Mouse (Mus musculus) hindbrain, embryonic 15.5 days (tissue): Measurements from ENCODE around the gene Zbtb8a. TPM values are rescaled to one million over a fixed set of nuclear protein-coding genes. Genes with fewer than 3 reads are reported as not detected.

Source experiments
- ATAC-seq: fragments of 200-750 bp; cut with Nextera tagmentation; 2 replicates; pipeline ENCODE4 v1.8.0; 2017; ENCODE audit warnings: low read depth, moderate number of reproducible peaks, moderate TSS enrichment; ENCODE audit not compliant: low FRiP score
- H3K27ac ChIP-seq: fragments of 300-500 bp; sonication (generic); replicated peaks from 2 replicates; pipeline ENCODE4 v1.5.1; 2015; ENCODE audit warnings: mild to moderate bottlenecking, inconsistent platforms
- H3K27me3 ChIP-seq: fragments of 300-500 bp; sonication (generic); 2 replicates; pipeline ENCODE4 v1.6.1; 2015; ENCODE audit warnings: control low read depth, inconsistent platforms
- H3K36me3 ChIP-seq: fragments of 300-500 bp; sonication (generic); 2 replicates; pipeline ENCODE4 v1.6.1; 2015; ENCODE audit warnings: control low read depth, inconsistent platforms
- H3K4me1 ChIP-seq: fragments of 300-500 bp; sonication (generic); replicated peaks from 2 replicates; pipeline ENCODE4 v1.6.1; 2015; ENCODE audit warnings: control low read depth, inconsistent platforms
- H3K4me2 ChIP-seq: fragments of 300-500 bp; sonication (generic); 2 replicates; pipeline ENCODE4 v1.6.1; 2015; ENCODE audit warnings: moderate library complexity, mild to moderate bottlenecking, inconsistent platforms
- H3K4me3 ChIP-seq: fragments of 300-500 bp; sonication (generic); 2 replicates; pipeline ENCODE4 v1.5.1; 2015; ENCODE audit warnings: mild to moderate bottlenecking, inconsistent platforms
- H3K9ac ChIP-seq: fragments of 300-500 bp; sonication (generic); 2 replicates; pipeline ENCODE4 v1.6.1; 2015; ENCODE audit warnings: inconsistent platforms
- H3K9me3 ChIP-seq: fragments of 300-500 bp; sonication (generic); 2 replicates; pipeline ENCODE4 v1.6.1; 2016; ENCODE audit warnings: control low read depth, inconsistent platforms
- WGBS: fragments of 180-500 bp; shearing (Covaris S2); methylation state at CpG from one replicate; pipeline ENCODE4 v1.1.7; 2015; 5-methylcytosine and 5-hydroxymethylcytosine counted together
- polyA plus RNA-seq: library from polyadenylated mRNA; unstranded; fragments of >200 nt; fragmentation: Nextera tagmentation; extraction: Ambion mirVana; gene quantifications from 2 replicates; pipeline ENCODE4 v1.2.1, GENCODE M21; 2015

Zbtb8a gene
- polyA plus RNA-seq, 1 experiment from 2014 or later, result 21.2 TPM

DNA sequence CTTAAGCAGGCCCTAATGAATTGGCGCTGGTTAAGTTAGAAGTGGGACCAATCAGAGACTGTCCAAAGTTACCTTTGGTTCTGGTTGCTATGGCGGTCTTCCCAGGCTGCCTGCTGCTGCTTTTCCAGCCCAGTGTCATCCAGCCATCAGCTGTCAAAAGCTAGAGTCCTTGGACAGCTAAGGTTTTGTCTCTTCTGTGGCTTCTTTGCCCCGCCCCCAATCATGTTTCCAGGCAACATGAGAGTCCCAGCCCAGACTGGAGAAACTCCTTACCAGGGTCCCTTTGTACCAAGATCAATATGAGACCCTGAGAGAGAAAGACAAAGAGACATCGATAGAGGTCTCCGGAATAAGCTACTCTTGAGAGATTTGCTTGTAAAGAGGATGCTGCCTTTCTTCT is 10.5 kb upstream of the Zbtb8a start:
- Histone ChIP-seq H3K9ac (no peak overlapping the region), H3K4me2 (no peak overlapping the region), H3K27ac (no peak overlapping the region), H3K36me3 (no peaks in the 10 kb centered on the region), H3K9me3 (no peaks in the 10 kb centered on the region), H3K4me3 (no peak overlapping the region), H3K27me3 (no peaks in the 10 kb centered on the region), H3K4me1 (no peaks in the 10 kb centered on the region)
- WGBS, result 54% methylated on average over 5 of the region's 5 CpGs
- ATAC-seq, result no peak

DNA sequence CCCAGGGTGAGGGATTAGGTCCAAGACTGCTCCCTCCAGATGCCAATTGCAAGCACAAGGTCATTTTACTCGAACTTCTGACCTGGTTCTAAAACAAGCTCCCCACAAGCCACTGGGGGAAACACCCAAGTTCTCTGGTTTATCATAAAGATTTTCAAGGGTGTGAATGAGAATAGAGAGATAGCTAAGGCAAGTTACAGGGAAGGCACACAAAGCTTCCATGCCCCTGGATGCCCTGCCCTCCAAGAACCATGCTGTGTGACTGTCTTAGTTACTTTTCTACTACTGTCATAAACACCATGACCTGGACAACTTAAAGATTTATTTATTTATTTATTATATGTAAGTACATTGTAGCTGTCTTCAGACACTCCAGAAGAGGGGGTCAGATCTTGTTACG is 9.1 kb upstream of the Zbtb8a start:
- Histone ChIP-seq H3K9ac (no peak overlapping the region), H3K4me1 (no peaks in the 10 kb centered on the region), H3K4me3 (no peak overlapping the region), H3K27ac (no peak overlapping the region), H3K4me2 (no peak overlapping the region), H3K36me3 (no peaks in the 10 kb centered on the region), H3K9me3 (no peaks in the 10 kb centered on the region), H3K27me3 (no peaks in the 10 kb centered on the region)
- 88% methylated on average over 2 of the region's 2 CpGs for WGBS
- ATAC-seq, result no peak

- no peak overlapping the region for H3K27ac ChIP-seq
- no peaks in the 10 kb centered on the region for H3K36me3 ChIP-seq
- H3K4me3 ChIP-seq, result no peak overlapping the region
- no peak overlapping the region for H3K9ac ChIP-seq
- H3K4me1 ChIP-seq, result no peaks in the 10 kb centered on the region
- H3K27me3 ChIP-seq, result no peaks in the 10 kb centered on the region
- no peak for ATAC-seq
- WGBS, result 92% methylated on average over 8 of the region's 8 CpGs
- no peaks in the 10 kb centered on the region for H3K9me3 ChIP-seq
- H3K4me2 ChIP-seq, result no peak overlapping the region
These were observed 8.5 kb upstream of the Zbtb8a start for GRCm38 (mm10) chr4:129386269-129386946.

DNA sequence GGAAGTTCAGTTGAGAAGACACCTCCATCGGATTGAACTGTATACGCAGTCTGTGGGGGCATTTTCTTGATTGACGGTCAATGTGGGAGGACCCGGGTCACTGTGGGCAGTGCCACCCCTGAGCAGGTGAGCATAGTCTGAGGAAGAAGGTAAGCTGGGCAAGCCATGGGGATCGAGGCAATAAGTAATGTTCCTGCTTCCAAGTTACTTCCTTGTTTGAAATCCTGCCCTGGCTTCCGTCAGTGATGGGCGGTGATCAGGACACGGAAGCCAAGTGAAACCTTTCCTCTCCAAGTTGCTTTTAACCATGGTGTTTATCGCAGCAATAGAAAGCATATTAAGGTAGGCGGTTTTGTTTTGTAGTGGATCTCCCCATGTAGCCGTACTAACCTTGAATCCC is 7.8 kb upstream of the Zbtb8a start:
- WGBS, result 88% methylated on average over 11 of the region's 11 CpGs
- Histone ChIP-seq H3K4me3 (no peak overlapping the region), H3K9me3 (no peaks in the 10 kb centered on the region), H3K4me2 (no peak overlapping the region), H3K9ac (no peak overlapping the region), H3K4me1 (no peaks in the 10 kb centered on the region), H3K27me3 (no peaks in the 10 kb centered on the region), H3K36me3 (no peaks in the 10 kb centered on the region), H3K27ac (no peak overlapping the region)
- no peak for ATAC-seq

DNA sequence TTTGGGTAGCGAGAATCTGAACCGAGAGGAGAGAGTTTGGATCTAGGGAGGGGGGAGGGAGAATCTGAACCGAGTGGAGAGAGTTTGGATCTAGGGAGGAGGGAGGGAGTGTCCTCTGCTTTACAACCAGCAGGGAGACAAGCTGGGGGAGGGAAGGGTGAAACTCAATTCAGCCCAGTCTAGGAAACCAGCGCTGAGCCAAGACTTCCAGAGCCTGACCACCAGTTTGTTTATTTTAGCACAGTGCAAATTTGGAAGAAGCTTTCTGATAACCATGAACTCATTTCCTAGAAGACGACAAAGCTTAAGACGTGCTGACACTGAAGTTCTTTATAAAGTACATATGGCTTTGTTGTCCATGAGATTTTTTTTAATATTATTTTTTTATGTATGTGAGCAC is 6.5 kb upstream of the Zbtb8a start:
- H3K9me3 ChIP-seq, result no peaks in the 10 kb centered on the region
- H3K36me3 ChIP-seq, result no peaks in the 10 kb centered on the region
- H3K4me2 ChIP-seq, result no peak overlapping the region
- H3K27ac ChIP-seq, result no peak overlapping the region
- H3K4me3 ChIP-seq, result no peak overlapping the region
- no peak for ATAC-seq
- H3K9ac ChIP-seq, result no peak overlapping the region
- whole genome bisulfite sequencing, result 41% methylated on average over 6 of the region's 6 CpGs
- 0 out of 2 replicates have a peak, but pooled peaks cover 3% of the 10 kb centered on the region for H3K27me3 ChIP-seq
- no peaks in the 10 kb centered on the region for H3K4me1 ChIP-seq

DNA sequence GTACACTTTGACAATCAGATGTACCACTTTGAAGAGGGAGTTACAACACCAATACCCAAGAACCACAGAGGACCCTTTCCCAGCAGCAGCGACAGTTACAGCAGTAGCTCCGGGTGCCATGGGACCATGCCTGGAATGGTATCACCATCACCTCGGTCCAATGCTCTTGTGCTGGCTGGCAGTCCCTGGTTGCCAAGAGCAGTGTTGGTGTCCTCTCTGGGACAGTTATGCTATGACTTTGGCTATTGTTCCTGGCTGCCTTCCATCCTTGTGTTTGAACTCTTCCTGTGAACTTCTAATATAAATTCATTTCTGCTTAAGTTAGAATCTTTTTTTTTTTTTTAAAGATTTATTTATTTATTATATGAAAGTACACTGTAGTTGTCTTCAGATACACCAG is 5.7 kb upstream of the Zbtb8a start:
- WGBS, result 86% methylated on average over 3 of the region's 3 CpGs
- Histone ChIP-seq H3K9me3 (no peaks in the 10 kb centered on the region), H3K36me3 (no peaks in the 10 kb centered on the region), H3K4me2 (no peak overlapping the region), H3K4me3 (no peak overlapping the region), H3K27ac (no peak overlapping the region), H3K4me1 (no peaks in the 10 kb centered on the region), H3K9ac (no peak overlapping the region), H3K27me3 (peaks cover 4% of the 10 kb centered on the region; the same call in 1 of the 2 replicates)
- no peak for ATAC-seq

DNA sequence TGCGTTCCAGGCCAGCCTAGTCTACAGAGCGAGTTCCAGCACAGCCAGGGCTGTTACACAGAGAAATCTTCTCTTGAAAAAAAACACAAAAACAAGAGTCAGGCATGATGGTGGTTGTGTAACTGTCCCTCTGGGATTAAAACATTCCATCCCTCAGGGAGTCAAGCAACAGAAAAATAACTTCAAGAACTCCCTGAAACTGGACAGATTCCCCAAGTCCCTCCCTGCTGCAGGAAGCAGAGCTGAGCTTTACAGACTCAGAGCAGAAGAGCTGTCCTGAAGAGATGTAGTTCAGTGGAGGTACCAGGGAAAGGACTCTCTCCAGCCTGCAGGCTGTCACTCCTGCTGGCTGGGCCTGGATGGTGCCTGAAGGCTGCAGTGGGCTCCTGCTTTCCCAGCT is 4.6 kb upstream of the Zbtb8a start:
- H3K9ac ChIP-seq, result no peak overlapping the region
- WGBS, result 93% methylated on average over 2 of the region's 2 CpGs
- peaks cover 5% of the 10 kb centered on the region; the same call in 1 of the 2 replicates for H3K4me1 ChIP-seq
- H3K27ac ChIP-seq, result no peak overlapping the region
- no peaks in the 10 kb centered on the region for H3K9me3 ChIP-seq
- H3K36me3 ChIP-seq, result no peaks in the 10 kb centered on the region
- H3K4me3 ChIP-seq, result no peak overlapping the region
- peaks cover 4% of the 10 kb centered on the region; the same call in 1 of the 2 replicates for H3K27me3 ChIP-seq
- H3K4me2 ChIP-seq, result no peak overlapping the region
- no peak for ATAC-seq

DNA sequence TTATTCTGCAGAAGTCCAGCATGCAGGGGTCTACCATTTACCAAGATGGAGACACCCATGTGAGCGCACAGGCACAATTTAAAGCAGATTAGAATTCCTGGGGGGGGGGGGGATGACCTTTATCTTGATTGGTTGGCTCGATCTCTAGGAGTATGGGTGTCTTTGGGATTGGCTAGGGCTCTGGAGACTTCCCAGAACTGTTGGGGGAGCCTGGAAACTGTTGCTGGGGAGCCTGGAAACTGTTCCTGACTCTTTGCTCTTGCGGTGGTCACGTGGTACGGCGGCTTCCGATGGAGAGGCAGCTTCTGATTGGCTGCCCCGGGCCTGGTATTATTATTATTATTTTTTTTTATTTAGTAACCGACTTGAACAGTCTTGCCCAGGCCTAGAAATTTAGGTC is 4.1 kb upstream of the Zbtb8a start:
- Histone ChIP-seq H3K4me3 (no peak overlapping the region), H3K27ac (no peak overlapping the region), H3K4me1 (peaks cover 5% of the 10 kb centered on the region; the same call in 1 of the 2 replicates), H3K4me2 (no peak overlapping the region), H3K27me3 (peaks cover 4% of the 10 kb centered on the region; the same call in 1 of the 2 replicates), H3K9me3 (no peaks in the 10 kb centered on the region), H3K36me3 (no peaks in the 10 kb centered on the region), H3K9ac (no peak overlapping the region)
- 90% methylated on average over 9 of the region's 9 CpGs for WGBS
- ATAC-seq, result no peak

GRCm38 (mm10) chr4:129381148-129381547 is 3.2 kb upstream of the Zbtb8a start:
- no peak overlapping the region for H3K4me3 ChIP-seq
- H3K9me3 ChIP-seq, result no peaks in the 10 kb centered on the region
- peaks cover 4% of the 10 kb centered on the region; the same call in 1 of the 2 replicates for H3K27me3 ChIP-seq
- H3K4me1 ChIP-seq, result peaks cover 11% of the 10 kb centered on the region
- no peak overlapping the region for H3K4me2 ChIP-seq
- no peak overlapping the region for H3K27ac ChIP-seq
- H3K36me3 ChIP-seq, result no peaks in the 10 kb centered on the region
- ATAC-seq, result no peak
- 76% methylated on average over 8 of the region's 8 CpGs for WGBS
- no peak overlapping the region for H3K9ac ChIP-seq

- no peak overlapping the region for H3K4me2 ChIP-seq
- peaks cover 11% of the 10 kb centered on the region for H3K4me1 ChIP-seq
- peaks cover 4% of the 10 kb centered on the region; the same call in 1 of the 2 replicates for H3K27me3 ChIP-seq
- no peak overlapping the region for H3K9ac ChIP-seq
- H3K9me3 ChIP-seq, result no peaks in the 10 kb centered on the region
- WGBS, result 94% methylated on average over 3 of the region's 3 CpGs
- no peak overlapping the region for H3K27ac ChIP-seq
- ATAC-seq, result no peak
- no peaks in the 10 kb centered on the region for H3K36me3 ChIP-seq
- no peak overlapping the region for H3K4me3 ChIP-seq
These were observed 1.9 kb upstream of the Zbtb8a start for GRCm38 (mm10) chr4:129379805-129380204.

DNA sequence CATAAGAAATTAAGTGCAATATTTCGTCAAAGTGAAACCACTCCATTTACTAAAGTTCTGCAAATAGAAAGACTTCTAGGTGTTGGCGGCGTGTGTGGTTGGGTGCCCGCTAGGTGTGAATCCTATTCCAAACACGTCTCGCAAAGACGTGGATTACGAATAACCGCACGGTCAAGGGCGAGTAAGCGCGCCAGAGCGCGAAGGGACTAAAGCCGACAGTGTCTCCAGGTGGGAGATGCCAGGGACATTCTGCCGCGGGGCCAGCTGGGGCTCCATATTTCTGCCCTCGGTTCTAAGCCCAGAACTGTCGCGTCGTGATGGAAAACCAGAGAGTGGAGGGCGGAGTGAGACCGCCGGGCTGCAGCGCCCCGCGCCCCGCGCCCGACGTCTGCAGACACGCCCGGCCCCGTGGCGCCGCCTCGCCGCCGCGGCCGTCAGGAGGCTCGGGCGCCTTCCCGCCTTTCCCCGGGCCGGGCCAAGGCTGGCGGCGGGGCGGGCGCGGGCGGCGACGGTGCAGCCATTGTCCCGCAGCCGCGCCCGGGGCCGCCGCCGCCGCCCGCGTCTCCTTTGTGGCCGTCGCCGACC is 863 bp downstream of the Zbtb8a start:
- Histone ChIP-seq H3K27me3 (peaks cover 4% of the 10 kb centered on the region; the same call in 1 of the 2 replicates), H3K27ac (peak overlapping the region; percentile 91), H3K4me2 (peak overlapping the region; percentile 84), H3K9ac (peak overlapping the region; percentile 87), H3K4me1 (peaks cover 17% of the 10 kb centered on the region), H3K9me3 (no peaks in the 10 kb centered on the region), H3K4me3 (peak overlapping the region; percentile 93), H3K36me3 (no peaks in the 10 kb centered on the region)
- peak; percentile 76 for ATAC-seq
- 0% methylated on average over 18 of the region's 68 CpGs for WGBS

DNA sequence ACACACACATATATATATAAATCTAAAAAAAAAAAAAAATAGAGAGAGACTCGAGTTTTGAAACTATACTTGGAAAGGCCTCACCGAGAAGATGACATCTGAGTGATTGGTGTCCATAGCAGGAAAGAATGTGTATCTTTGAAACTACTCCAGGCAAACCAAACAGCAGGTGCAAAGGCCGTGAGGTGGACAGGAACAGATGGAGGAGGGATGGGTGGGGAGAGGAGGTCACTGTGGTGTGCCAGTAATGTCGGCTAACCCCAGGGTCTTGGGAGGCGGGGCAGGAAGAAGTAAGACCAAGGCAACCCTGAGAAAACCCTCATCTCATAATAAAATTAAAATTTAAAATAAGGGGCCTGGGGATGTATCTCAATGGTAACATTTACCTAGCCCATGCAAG is 2.1 kb downstream of the Zbtb8a start:
- Histone ChIP-seq H3K36me3 (no peaks in the 10 kb centered on the region), H3K27me3 (peaks cover 4% of the 10 kb centered on the region; the same call in 1 of the 2 replicates), H3K4me2 (no peak overlapping the region; the same call in 1 of the 2 replicates), H3K9ac (no peak overlapping the region), H3K4me1 (peaks cover 17% of the 10 kb centered on the region), H3K4me3 (no peak overlapping the region), H3K9me3 (no peaks in the 10 kb centered on the region), H3K27ac (no peak overlapping the region)
- no peak for ATAC-seq
- 68% methylated on average over 5 of the region's 5 CpGs for WGBS
